Mouse (Mus musculus): ENCODE measurements around the gene Paqr6. TPM values are rescaled to one million over a fixed set of nuclear protein-coding genes. Genes with fewer than 3 reads are reported as not detected.
"Not testable (repeated sequence)": the region's sequence is repeated elsewhere in the genome, so short reads cannot be mapped to it uniquely, and the experiment has no call there.

Paqr6 gene
- polyA plus RNA-seq, 1 experiment from 2014 or later: 0.15 TPM

DNA sequence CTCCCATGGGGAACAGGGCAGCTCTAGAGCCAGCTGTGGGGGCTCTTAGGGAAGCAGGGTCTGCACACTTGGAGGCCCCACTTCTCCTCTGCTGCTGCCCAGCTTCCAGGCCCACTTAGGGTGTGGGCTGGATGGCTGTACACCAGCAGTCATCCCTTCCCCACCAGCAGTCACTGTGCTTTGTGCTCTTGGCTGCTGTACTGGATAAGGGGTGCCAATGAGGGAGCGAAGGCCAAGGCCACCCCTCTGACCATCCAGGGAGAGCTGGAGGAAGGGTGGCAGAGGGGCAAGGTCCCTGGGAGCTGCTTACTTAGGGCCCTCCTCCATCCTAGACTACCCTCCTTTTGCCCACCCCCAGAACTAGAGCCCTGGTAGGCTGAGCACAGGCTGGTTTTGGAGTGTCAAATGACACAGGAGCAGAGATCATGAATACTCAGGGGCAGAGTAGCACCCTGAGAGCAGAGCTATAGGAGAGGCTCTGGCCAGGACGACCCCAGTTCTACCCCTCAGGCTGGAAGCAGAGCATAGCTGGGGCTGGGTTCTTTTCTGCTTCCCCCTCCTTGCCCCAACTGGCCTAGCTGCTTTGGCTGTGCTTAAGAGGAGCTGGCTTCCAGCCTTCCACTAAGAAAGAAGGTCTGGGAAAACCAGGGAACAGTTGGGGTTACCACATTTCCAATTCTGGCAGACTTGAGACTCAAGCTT is 2.6 kb upstream of the Paqr6 start:
- no peaks in the 10 kb centered on the region for H3K9me3 ChIP-seq (ENCODE audit: control insufficient read depth, low read length)
- no peak overlapping the region for H3K4me2 ChIP-seq
- ATAC-seq (ENCODE audit: low FRiP score) (no peak), DNase-seq (ENCODE audit: low spot score, missing footprints) (no peak)
- no peaks in the 10 kb centered on the region for H3K4me1 ChIP-seq (ENCODE audit: control insufficient read depth, insufficient read depth, low read length)
- H3K4me3 ChIP-seq (ENCODE audit: low read depth, low read length): no peak overlapping the region
- no peak overlapping the region for H3K9ac ChIP-seq (ENCODE audit: low read length)
- peaks cover 39% of the 10 kb centered on the region for H3K36me3 ChIP-seq (ENCODE audit: control insufficient read depth, insufficient read depth, low read length)
- H3K27me3 ChIP-seq (ENCODE audit: control insufficient read depth, insufficient read depth, low read length): peaks cover 14% of the 10 kb centered on the region
- WGBS: 94% methylated on average over 2 of the region's 2 CpGs
- H3K27ac ChIP-seq (ENCODE audit: low read depth, low read length): no peak overlapping the region

DNA sequence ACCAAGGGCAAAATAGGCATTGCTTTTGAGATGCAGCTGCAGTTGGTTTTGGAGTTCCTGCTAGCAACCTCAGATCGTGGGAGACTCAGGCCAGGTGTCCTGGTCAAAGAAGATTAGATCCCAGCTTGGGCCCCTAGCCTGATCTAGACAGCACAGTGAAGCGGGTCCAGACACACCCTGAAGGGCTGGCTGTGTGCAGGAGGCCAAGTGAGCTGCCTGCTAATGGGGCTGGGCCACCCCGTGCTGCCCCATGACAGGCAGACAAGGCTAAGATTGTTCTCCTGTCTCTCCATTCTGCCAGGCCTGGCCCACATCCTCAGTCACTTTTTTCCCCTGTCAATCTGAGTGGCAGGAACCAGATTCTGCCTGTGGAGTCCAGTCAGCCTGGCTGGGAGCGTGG is 684 bp upstream of the Paqr6 start:
- DNase-seq (ENCODE audit: low spot score, missing footprints) (no peak), ATAC-seq (ENCODE audit: low FRiP score) (no peak)
- no peak overlapping the region for H3K9ac ChIP-seq (ENCODE audit: low read length)
- WGBS: 69% methylated on average over 4 of the region's 4 CpGs
- H3K27me3 ChIP-seq (ENCODE audit: control insufficient read depth, insufficient read depth, low read length): peaks cover 14% of the 10 kb centered on the region
- H3K4me2 ChIP-seq: no peak overlapping the region
- H3K9me3 ChIP-seq (ENCODE audit: control insufficient read depth, low read length): no peaks in the 10 kb centered on the region
- peaks cover 28% of the 10 kb centered on the region for H3K36me3 ChIP-seq (ENCODE audit: control insufficient read depth, insufficient read depth, low read length)
- H3K27ac ChIP-seq (ENCODE audit: low read depth, low read length): no peak overlapping the region
- no peak overlapping the region for H3K4me3 ChIP-seq (ENCODE audit: low read depth, low read length)
- H3K4me1 ChIP-seq (ENCODE audit: control insufficient read depth, insufficient read depth, low read length): no peaks in the 10 kb centered on the region

GRCm38 (mm10) chr3:88365705-88366361 is 1.4 kb downstream of the Paqr6 start:
- peaks cover 14% of the 10 kb centered on the region for H3K27me3 ChIP-seq (ENCODE audit: control insufficient read depth, insufficient read depth, low read length)
- peaks cover 2% of the 10 kb centered on the region; the same call in 1 of the 2 replicates for H3K9me3 ChIP-seq (ENCODE audit: control insufficient read depth, low read length)
- no peaks in the 10 kb centered on the region for H3K4me1 ChIP-seq (ENCODE audit: control insufficient read depth, insufficient read depth, low read length)
- no peak overlapping the region for H3K4me3 ChIP-seq (ENCODE audit: low read depth, low read length)
- H3K4me2 ChIP-seq: no peak overlapping the region
- no peak overlapping the region for H3K27ac ChIP-seq (ENCODE audit: low read depth, low read length)
- H3K36me3 ChIP-seq (ENCODE audit: control insufficient read depth, insufficient read depth, low read length): peaks cover 8% of the 10 kb centered on the region
- ATAC-seq (ENCODE audit: low FRiP score) (no peak), DNase-seq (ENCODE audit: low spot score, missing footprints) (no peak)
- 42% methylated on average over 34 of the region's 34 CpGs for WGBS
- H3K9ac ChIP-seq (ENCODE audit: low read length): no peak overlapping the region

- not testable (repeated sequence) for H3K36me3 ChIP-seq (ENCODE audit: control insufficient read depth, insufficient read depth, low read length); DNase-seq (ENCODE audit: low spot score, missing footprints); H3K4me3 ChIP-seq (ENCODE audit: low read depth, low read length); H3K9me3 ChIP-seq (ENCODE audit: control insufficient read depth, low read length); H3K27ac ChIP-seq (ENCODE audit: low read depth, low read length); H3K4me1 ChIP-seq (ENCODE audit: control insufficient read depth, insufficient read depth, low read length)
- ATAC-seq (ENCODE audit: low FRiP score): peak; percentile 76
- WGBS: 5% methylated on average over 18 of the region's 22 CpGs
- Histone ChIP-seq H3K4me2 (peak overlapping the region; percentile 28; the same call in 1 of the 2 replicates), H3K27me3 (ENCODE audit: control insufficient read depth, insufficient read depth, low read length) (peaks cover 14% of the 10 kb centered on the region), H3K9ac (ENCODE audit: low read length) (peak overlapping the region; percentile 38; the same call in 1 of the 2 replicates)
Observed at GRCm38 (mm10) chr3:88366830-88367428, 2.5 kb downstream of the Paqr6 start.

GRCm38 (mm10) chr3:88367517-88367916 is 3.1 kb downstream of the Paqr6 start:
- not testable (repeated sequence) for H3K9ac ChIP-seq (ENCODE audit: low read length); H3K4me3 ChIP-seq (ENCODE audit: low read depth, low read length); H3K27ac ChIP-seq (ENCODE audit: low read depth, low read length); DNase-seq (ENCODE audit: low spot score, missing footprints); H3K36me3 ChIP-seq (ENCODE audit: control insufficient read depth, insufficient read depth, low read length); H3K4me1 ChIP-seq (ENCODE audit: control insufficient read depth, insufficient read depth, low read length); H3K9me3 ChIP-seq (ENCODE audit: control insufficient read depth, low read length); H3K4me2 ChIP-seq
- peaks cover 14% of the 10 kb centered on the region for H3K27me3 ChIP-seq (ENCODE audit: control insufficient read depth, insufficient read depth, low read length)
- WGBS: 38% methylated on average over 3 of the region's 7 CpGs
- ATAC-seq (ENCODE audit: low FRiP score): peak; percentile 24; the same call in 1 of the 2 replicates

GRCm38 (mm10) chr3:88368511-88368910 is 4.1 kb downstream of the Paqr6 start:
- ATAC-seq (ENCODE audit: low FRiP score); H3K4me2 ChIP-seq; H3K4me1 ChIP-seq (ENCODE audit: control insufficient read depth, insufficient read depth, low read length); H3K27ac ChIP-seq (ENCODE audit: low read depth, low read length); H3K9me3 ChIP-seq (ENCODE audit: control insufficient read depth, low read length); DNase-seq (ENCODE audit: low spot score, missing footprints); H3K36me3 ChIP-seq (ENCODE audit: control insufficient read depth, insufficient read depth, low read length); H3K9ac ChIP-seq (ENCODE audit: low read length); H3K4me3 ChIP-seq (ENCODE audit: low read depth, low read length): not testable (repeated sequence)
- 89% methylated on average over 7 of the region's 7 CpGs for WGBS
- peaks cover 14% of the 10 kb centered on the region for H3K27me3 ChIP-seq (ENCODE audit: control insufficient read depth, insufficient read depth, low read length)

GRCm38 (mm10) chr3:88372643-88373042 is 8.3 kb downstream of the Paqr6 start, which contains the start of gene Bglap3:
Gene Bglap3 (minus strand): TSS chr3:88372743.
- ATAC-seq (ENCODE audit: low FRiP score); H3K4me2 ChIP-seq: not testable (repeated sequence)

DNA sequence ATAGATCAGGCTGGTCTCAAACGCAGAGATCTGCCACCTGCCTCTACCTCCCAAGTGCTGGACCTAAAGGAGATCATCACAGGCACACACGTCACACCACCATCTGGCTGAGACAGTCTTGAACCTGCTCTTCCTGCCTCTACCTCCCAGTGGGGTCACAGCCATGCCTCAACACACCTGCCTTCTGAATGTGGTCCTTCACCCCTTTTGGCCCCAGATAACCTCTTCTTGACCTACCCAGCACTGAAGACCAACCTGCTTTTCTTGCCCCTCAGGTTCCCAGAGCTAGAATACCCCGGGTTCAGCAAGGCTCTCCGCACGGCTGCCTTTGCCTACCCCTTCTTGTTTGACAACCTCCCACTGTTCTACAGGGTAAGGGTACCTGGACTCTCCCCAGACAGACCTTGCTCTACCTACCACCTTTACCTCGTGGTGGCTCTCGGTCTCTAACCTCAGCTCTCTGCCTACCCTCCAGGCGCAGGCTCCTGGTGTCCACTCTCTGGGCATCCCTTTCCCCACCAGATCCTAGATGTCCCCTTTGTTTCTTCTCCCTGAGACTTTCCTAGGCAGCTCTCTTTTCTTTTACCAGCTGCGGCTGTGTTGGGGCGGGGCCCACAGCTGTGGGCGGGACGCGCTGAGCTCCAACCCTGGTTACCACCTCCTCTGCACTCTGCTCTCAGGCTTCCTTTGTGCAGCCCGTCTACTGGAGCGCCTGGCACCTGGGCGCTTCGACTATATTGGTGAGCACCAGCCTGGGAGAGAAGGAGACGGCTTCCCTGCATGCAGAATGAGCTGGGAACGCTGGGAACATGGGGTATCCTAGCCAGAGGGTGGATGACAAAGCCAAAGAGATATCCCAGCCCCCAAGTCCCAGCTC is 11.6 kb downstream of the Paqr6 start:
- H3K4me2 ChIP-seq; H3K27me3 ChIP-seq (ENCODE audit: control insufficient read depth, insufficient read depth, low read length); H3K27ac ChIP-seq (ENCODE audit: low read depth, low read length); H3K9me3 ChIP-seq (ENCODE audit: control insufficient read depth, low read length); H3K4me3 ChIP-seq (ENCODE audit: low read depth, low read length); H3K4me1 ChIP-seq (ENCODE audit: control insufficient read depth, insufficient read depth, low read length); H3K36me3 ChIP-seq (ENCODE audit: control insufficient read depth, insufficient read depth, low read length): not testable (repeated sequence)
- peak; percentile 90 for DNase-seq (ENCODE audit: low spot score, missing footprints)
- 0 out of 2 replicates have a peak overlapping the region, but pooled peaks have one; percentile 2 for H3K9ac ChIP-seq (ENCODE audit: low read length)
- ATAC-seq (ENCODE audit: low FRiP score): peak; percentile 84
- 10% methylated on average over 17 of the region's 19 CpGs for WGBS

More at GRCm38 (mm10) chr3:88372643-88373042, 8.3 kb downstream of the Paqr6 start, which contains the start of gene Bglap3:
- not testable (repeated sequence) for DNase-seq (ENCODE audit: low spot score, missing footprints); H3K4me3 ChIP-seq (ENCODE audit: low read depth, low read length); H3K9me3 ChIP-seq (ENCODE audit: control insufficient read depth, low read length); H3K27me3 ChIP-seq (ENCODE audit: control insufficient read depth, insufficient read depth, low read length); H3K9ac ChIP-seq (ENCODE audit: low read length); H3K36me3 ChIP-seq (ENCODE audit: control insufficient read depth, insufficient read depth, low read length); H3K4me1 ChIP-seq (ENCODE audit: control insufficient read depth, insufficient read depth, low read length); H3K27ac ChIP-seq (ENCODE audit: low read depth, low read length)
- 91% methylated on average over 9 of the region's 9 CpGs for WGBS
